Mouse (Mus musculus): ENCODE results near the gene Ifnk. TPM values are rescaled to one million over a fixed set of nuclear protein-coding genes. Genes with fewer than 3 reads are reported as not detected.

The Ifnk gene
- polyA plus RNA-seq, 2 experiments = not detected

GRCm38 (mm10) chr4:35165275-35165674 is 13.4 kb downstream of the Ifnk start:
- no peaks in the 10 kb centered on the region for H3K9me3 ChIP-seq (ENCODE audit: control insufficient read depth, low read length)
- 65% methylated on average over 2 of the region's 2 CpGs for WGBS (ENCODE audit: insufficient replicate concordance)
- H3K4me2 ChIP-seq (ENCODE audit: low read depth) = no peak overlapping the region
- no peaks in the 10 kb centered on the region for H3K27me3 ChIP-seq (ENCODE audit: control insufficient read depth, insufficient read depth, low read length)
- no peak for TF ChIP-seq EP300 (IDR thresholded peaks at IDR 0.05; ENCODE audit: low read depth)
- TF ChIP-seq CTCF (IDR thresholded peaks at IDR 0.05; ENCODE audit: low read depth) = no peak
- H3K27ac ChIP-seq = no peak overlapping the region
- H3K4me1 ChIP-seq (replicated peaks; ENCODE audit: control insufficient read depth in 2 of 2, insufficient read depth in 2 of 2, low read length in 1 of 2) = peaks cover 0 to 4% of the 10 kb centered on the region in 2 experiments; a peak in 2 of 4 replicates
- no peak for DNase-seq (ENCODE audit: low read depth in 3 of 3, low spot score in 3 of 3)
- no peak for ATAC-seq (ENCODE audit: insufficient read depth)
- no peak overlapping the region for H3K9ac ChIP-seq (replicated peaks)
- no peak overlapping the region for H3K4me3 ChIP-seq (ENCODE audit: insufficient read depth in 1 of 2, low read depth in 2 of 2, low read length in 2 of 2)
- no peaks in the 10 kb centered on the region for H3K36me3 ChIP-seq (replicated peaks; ENCODE audit: control insufficient read depth, insufficient read depth, low read depth)

GRCm38 (mm10) chr4:35165947-35166346 is 14.1 kb downstream of the Ifnk start:
- Histone ChIP-seq H3K36me3 (replicated peaks; ENCODE audit: control insufficient read depth, insufficient read depth, low read depth) (no peaks in the 10 kb centered on the region), H3K4me3 (ENCODE audit: insufficient read depth in 1 of 2, low read depth in 2 of 2, low read length in 2 of 2) (no peak overlapping the region), H3K27me3 (ENCODE audit: control insufficient read depth, insufficient read depth, low read length) (no peaks in the 10 kb centered on the region), H3K4me1 (replicated peaks; ENCODE audit: control insufficient read depth in 2 of 2, insufficient read depth in 2 of 2, low read length in 1 of 2) (peaks cover 0 to 4% of the 10 kb centered on the region in 2 experiments; a peak in 2 of 4 replicates), H3K4me2 (ENCODE audit: low read depth) (no peak overlapping the region), H3K27ac (no peak overlapping the region), H3K9ac (replicated peaks) (no peak overlapping the region), H3K9me3 (ENCODE audit: control insufficient read depth, low read length) (no peaks in the 10 kb centered on the region)
- TF ChIP-seq CTCF (IDR thresholded peaks at IDR 0.05; ENCODE audit: low read depth) = no peak
- no peak for TF ChIP-seq EP300 (IDR thresholded peaks at IDR 0.05; ENCODE audit: low read depth)
- WGBS (ENCODE audit: insufficient replicate concordance) = 14% methylated on average over 3 of the region's 3 CpGs
- DNase-seq (ENCODE audit: low read depth in 3 of 3, low spot score in 3 of 3) = no peak
- peak; percentile 31; the same call in 1 of the 2 replicates for ATAC-seq (ENCODE audit: insufficient read depth)

- no peak overlapping the region for H3K27ac ChIP-seq
- H3K4me2 ChIP-seq (ENCODE audit: low read depth) = no peak overlapping the region
- H3K36me3 ChIP-seq (replicated peaks; ENCODE audit: control insufficient read depth, insufficient read depth, low read depth) = no peaks in the 10 kb centered on the region
- WGBS (ENCODE audit: insufficient replicate concordance) = 41% methylated on average over 5 of the region's 5 CpGs
- H3K4me3 ChIP-seq (ENCODE audit: insufficient read depth in 1 of 2, low read depth in 2 of 2, low read length in 2 of 2) = no peak overlapping the region
- no peak for DNase-seq (ENCODE audit: low read depth in 3 of 3, low spot score in 3 of 3)
- peaks cover 0 to 4% of the 10 kb centered on the region in 2 experiments; a peak in 2 of 4 replicates for H3K4me1 ChIP-seq (replicated peaks; ENCODE audit: control insufficient read depth in 2 of 2, insufficient read depth in 2 of 2, low read length in 1 of 2)
- no peak overlapping the region for H3K9ac ChIP-seq (replicated peaks)
- no peak for TF ChIP-seq CTCF (IDR thresholded peaks at IDR 0.05; ENCODE audit: low read depth)
- no peak for TF ChIP-seq EP300 (IDR thresholded peaks at IDR 0.05; ENCODE audit: low read depth)
- H3K9me3 ChIP-seq (ENCODE audit: control insufficient read depth, low read length) = no peaks in the 10 kb centered on the region
- no peak for ATAC-seq (ENCODE audit: insufficient read depth)
- H3K27me3 ChIP-seq (ENCODE audit: control insufficient read depth, insufficient read depth, low read length) = no peaks in the 10 kb centered on the region
These were observed 16.0 kb downstream of the Ifnk start for GRCm38 (mm10) chr4:35167855-35168254.

- H3K4me3 ChIP-seq (ENCODE audit: insufficient read depth in 1 of 2, low read depth in 2 of 2, low read length in 2 of 2) = no peak overlapping the region
- H3K4me1 ChIP-seq (replicated peaks; ENCODE audit: control insufficient read depth in 2 of 2, insufficient read depth in 2 of 2, low read length in 1 of 2) = peaks cover 0 to 4% of the 10 kb centered on the region in 2 experiments; a peak in 2 of 4 replicates
- no peak overlapping the region for H3K9ac ChIP-seq (replicated peaks)
- 72% methylated on average over 13 of the region's 13 CpGs for WGBS (ENCODE audit: insufficient replicate concordance)
- no peak overlapping the region for H3K4me2 ChIP-seq (ENCODE audit: low read depth)
- TF ChIP-seq CTCF (IDR thresholded peaks at IDR 0.05; ENCODE audit: low read depth) = no peak
- no peak for TF ChIP-seq EP300 (IDR thresholded peaks at IDR 0.05; ENCODE audit: low read depth)
- no peaks in the 10 kb centered on the region for H3K9me3 ChIP-seq (ENCODE audit: control insufficient read depth, low read length)
- no peak for DNase-seq (ENCODE audit: low read depth in 3 of 3, low spot score in 3 of 3)
- no peaks in the 10 kb centered on the region for H3K27me3 ChIP-seq (ENCODE audit: control insufficient read depth, insufficient read depth, low read length)
- H3K36me3 ChIP-seq (replicated peaks; ENCODE audit: control insufficient read depth, insufficient read depth, low read depth) = no peaks in the 10 kb centered on the region
- no peak for ATAC-seq (ENCODE audit: insufficient read depth)
- H3K27ac ChIP-seq = no peak overlapping the region
These were observed 17.8 kb downstream of the Ifnk start for GRCm38 (mm10) chr4:35169571-35170125.

GRCm38 (mm10) chr4:35172471-35172870 is 20.6 kb downstream of the Ifnk start:
- WGBS (ENCODE audit: insufficient replicate concordance) = 58% methylated on average over 2 of the region's 2 CpGs
- Histone ChIP-seq H3K4me2 (ENCODE audit: low read depth) (no peak overlapping the region), H3K4me3 (ENCODE audit: insufficient read depth in 1 of 2, low read depth in 2 of 2, low read length in 2 of 2) (no peak overlapping the region), H3K27me3 (ENCODE audit: control insufficient read depth, insufficient read depth, low read length) (no peaks in the 10 kb centered on the region), H3K9ac (replicated peaks) (no peak overlapping the region), H3K27ac (no peak overlapping the region), H3K4me1 (replicated peaks; ENCODE audit: control insufficient read depth in 2 of 2, insufficient read depth in 2 of 2, low read length in 1 of 2) (no peaks in the 10 kb centered on the region), H3K36me3 (replicated peaks; ENCODE audit: control insufficient read depth, insufficient read depth, low read depth) (no peaks in the 10 kb centered on the region), H3K9me3 (ENCODE audit: control insufficient read depth, low read length) (no peaks in the 10 kb centered on the region)
- DNase-seq (ENCODE audit: low read depth in 3 of 3, low spot score in 3 of 3) (no peak), ATAC-seq (ENCODE audit: insufficient read depth) (no peak)
- no peak for TF ChIP-seq CTCF (IDR thresholded peaks at IDR 0.05; ENCODE audit: low read depth)
- no peak for TF ChIP-seq EP300 (IDR thresholded peaks at IDR 0.05; ENCODE audit: low read depth)
